Mouse (Mus musculus) intestine, embryonic 15.5 days (tissue): ENCODE results near the gene Klf2. TPM values are rescaled to one million over a fixed set of nuclear protein-coding genes. Genes with fewer than 3 reads are reported as not detected.

Experiments used
- ATAC-seq: fragments of 200-750 bp; cut with Nextera tagmentation; 2 replicates; pipeline ENCODE4 v1.8.0; 2017; ENCODE audit warnings: moderate TSS enrichment, moderate library complexity
- H3K27ac ChIP-seq: fragments of 300-500 bp; sonication (generic); 2 replicates; pipeline ENCODE4 v1.5.1; 2015; ENCODE audit warnings: mild to moderate bottlenecking, inconsistent platforms
- H3K27me3 ChIP-seq: fragments of 300-500 bp; sonication (generic); replicated peaks from 2 replicates; pipeline ENCODE4 v1.6.1; 2015; ENCODE audit warnings: inconsistent platforms
- H3K36me3 ChIP-seq: fragments of 300-500 bp; sonication (generic); 2 replicates; pipeline ENCODE4 v1.6.1; 2015; ENCODE audit warnings: inconsistent platforms
- H3K4me1 ChIP-seq: fragments of 300-500 bp; sonication (generic); replicated peaks from 2 replicates; pipeline ENCODE4 v1.6.1; 2015; ENCODE audit warnings: inconsistent platforms
- H3K4me2 ChIP-seq: fragments of 300-500 bp; sonication (generic); replicated peaks from 2 replicates; pipeline ENCODE4 v1.6.1; 2015; ENCODE audit warnings: mild to moderate bottlenecking, inconsistent platforms
- H3K4me3 ChIP-seq: fragments of 300-500 bp; sonication (generic); replicated peaks from 2 replicates; pipeline ENCODE4 v1.5.1; 2015; ENCODE audit warnings: inconsistent platforms
- H3K9ac ChIP-seq: fragments of 300-500 bp; sonication (generic); 2 replicates; pipeline ENCODE4 v1.6.1; 2015; ENCODE audit warnings: inconsistent platforms
- H3K9me3 ChIP-seq: fragments of 300-500 bp; sonication (generic); 2 replicates; pipeline ENCODE4 v1.6.1; 2016; ENCODE audit warnings: inconsistent platforms
- WGBS: fragments of 180-500 bp; shearing (Covaris S2); methylation state at CpG from one replicate; pipeline ENCODE4 v1.1.7; 2015; 5-methylcytosine and 5-hydroxymethylcytosine counted together
- polyA plus RNA-seq: library from polyadenylated mRNA; unstranded; fragments of >200 nt; fragmentation: Nextera tagmentation; extraction: Ambion mirVana; gene quantifications from 2 replicates; pipeline ENCODE4 v1.2.1, GENCODE M21; 2015

The Klf2 gene
- polyA plus RNA-seq, 1 experiment from 2014 or later, result 6.6 TPM

GRCm38 (mm10) chr8:72310849-72311506 lies 7.9 kb upstream of the Klf2 start:
- no peak overlapping the region for H3K27ac ChIP-seq
- no peaks in the 10 kb centered on the region for H3K27me3 ChIP-seq
- H3K4me2 ChIP-seq, result no peak overlapping the region
- no peak overlapping the region for H3K9ac ChIP-seq
- 52% methylated on average over 8 of the region's 8 CpGs for WGBS
- H3K4me3 ChIP-seq, result no peak overlapping the region
- peak; percentile 80 for ATAC-seq
- H3K4me1 ChIP-seq, result no peaks in the 10 kb centered on the region; the same call in 1 of the 2 replicates
- no peaks in the 10 kb centered on the region for H3K9me3 ChIP-seq
- no peaks in the 10 kb centered on the region for H3K36me3 ChIP-seq

- no peaks in the 10 kb centered on the region for H3K9me3 ChIP-seq
- 69% methylated on average over 3 of the region's 3 CpGs for WGBS
- no peak overlapping the region for H3K4me2 ChIP-seq
- H3K27me3 ChIP-seq, result no peaks in the 10 kb centered on the region
- H3K9ac ChIP-seq, result no peak overlapping the region
- ATAC-seq, result no peak
- H3K36me3 ChIP-seq, result no peaks in the 10 kb centered on the region
- H3K4me1 ChIP-seq, result no peaks in the 10 kb centered on the region; the same call in 1 of the 2 replicates
- H3K27ac ChIP-seq, result no peak overlapping the region
- no peak overlapping the region for H3K4me3 ChIP-seq
These were observed 5.8 kb upstream of the Klf2 start for GRCm38 (mm10) chr8:72312926-72313518.

- Histone ChIP-seq H3K4me2 (no peak overlapping the region), H3K4me1 (peaks cover 16% of the 10 kb centered on the region), H3K36me3 (no peaks in the 10 kb centered on the region), H3K9ac (no peak overlapping the region), H3K9me3 (no peaks in the 10 kb centered on the region), H3K4me3 (no peak overlapping the region), H3K27me3 (peaks cover 22% of the 10 kb centered on the region), H3K27ac (no peak overlapping the region)
- WGBS, result 59% methylated on average over 10 of the region's 10 CpGs
- ATAC-seq, result no peak
These were observed 2.7 kb upstream of the Klf2 start for GRCm38 (mm10) chr8:72316053-72316695.

GRCm38 (mm10) chr8:72317741-72318301 lies 1.0 kb upstream of the Klf2 start:
- WGBS, result 37% methylated on average over 5 of the region's 5 CpGs
- Histone ChIP-seq H3K27me3 (peaks cover 24% of the 10 kb centered on the region), H3K27ac (no peak overlapping the region), H3K9ac (no peak overlapping the region), H3K36me3 (no peaks in the 10 kb centered on the region), H3K9me3 (no peaks in the 10 kb centered on the region), H3K4me1 (peaks cover 16% of the 10 kb centered on the region), H3K4me2 (no peak overlapping the region), H3K4me3 (no peak overlapping the region)
- no peak for ATAC-seq

- peaks cover 24% of the 10 kb centered on the region for H3K27me3 ChIP-seq
- no peaks in the 10 kb centered on the region for H3K9me3 ChIP-seq
- peaks cover 16% of the 10 kb centered on the region for H3K4me1 ChIP-seq
- H3K4me3 ChIP-seq, result peak overlapping the region; percentile 62
- under 1% methylated on average over 45 of the region's 48 CpGs for WGBS
- no peaks in the 10 kb centered on the region for H3K36me3 ChIP-seq
- peak overlapping the region; percentile 100 for H3K4me2 ChIP-seq
- peak overlapping the region; percentile 64 for H3K27ac ChIP-seq
- ATAC-seq, result peak; percentile 35
- peak overlapping the region; percentile 62 for H3K9ac ChIP-seq
These were observed 564 bp downstream of the Klf2 start for GRCm38 (mm10) chr8:72319397-72319796.

GRCm38 (mm10) chr8:72319921-72320802 lies 1.3 kb downstream of the Klf2 start:
- Histone ChIP-seq H3K27me3 (peaks cover 24% of the 10 kb centered on the region), H3K9me3 (no peaks in the 10 kb centered on the region), H3K27ac (no peak overlapping the region), H3K4me1 (peaks cover 16% of the 10 kb centered on the region), H3K9ac (peak overlapping the region; percentile 62), H3K4me3 (peak overlapping the region; percentile 62), H3K36me3 (no peaks in the 10 kb centered on the region), H3K4me2 (peak overlapping the region; percentile 100)
- no peak for ATAC-seq
- 6% methylated on average over 55 of the region's 55 CpGs for WGBS

- peak overlapping the region; percentile 100 for H3K4me2 ChIP-seq
- H3K27ac ChIP-seq, result no peak overlapping the region
- no peaks in the 10 kb centered on the region for H3K9me3 ChIP-seq
- peaks cover 24% of the 10 kb centered on the region for H3K27me3 ChIP-seq
- H3K36me3 ChIP-seq, result no peaks in the 10 kb centered on the region
- 51% methylated on average over 25 of the region's 25 CpGs for WGBS
- no peak for ATAC-seq
- peak overlapping the region; percentile 62 for H3K4me3 ChIP-seq
- H3K4me1 ChIP-seq, result peaks cover 16% of the 10 kb centered on the region
- no peak overlapping the region for H3K9ac ChIP-seq
These were observed 2.2 kb downstream of the Klf2 start for GRCm38 (mm10) chr8:72320803-72321583.

GRCm38 (mm10) chr8:72321635-72322441 lies 3.0 kb downstream of the Klf2 start:
- H3K27ac ChIP-seq, result no peak overlapping the region
- WGBS, result 82% methylated on average over 20 of the region's 20 CpGs
- no peak overlapping the region for H3K4me3 ChIP-seq
- peaks cover 16% of the 10 kb centered on the region for H3K4me1 ChIP-seq
- no peaks in the 10 kb centered on the region for H3K36me3 ChIP-seq
- H3K27me3 ChIP-seq, result peaks cover 24% of the 10 kb centered on the region
- H3K9me3 ChIP-seq, result no peaks in the 10 kb centered on the region
- no peak overlapping the region for H3K9ac ChIP-seq
- no peak for ATAC-seq
- no peak overlapping the region for H3K4me2 ChIP-seq

- WGBS, result 66% methylated on average over 7 of the region's 7 CpGs
- H3K4me1 ChIP-seq, result peaks cover 16% of the 10 kb centered on the region
- no peaks in the 10 kb centered on the region for H3K36me3 ChIP-seq
- peaks cover 24% of the 10 kb centered on the region for H3K27me3 ChIP-seq
- H3K9me3 ChIP-seq, result no peaks in the 10 kb centered on the region
- H3K27ac ChIP-seq, result no peak overlapping the region
- no peak overlapping the region for H3K9ac ChIP-seq
- no peak for ATAC-seq
- no peak overlapping the region for H3K4me2 ChIP-seq
- H3K4me3 ChIP-seq, result no peak overlapping the region
These were observed 3.6 kb downstream of the Klf2 start for GRCm38 (mm10) chr8:72322471-72322889.

GRCm38 (mm10) chr8:72323131-72323725 lies 4.4 kb downstream of the Klf2 start:
- no peak for ATAC-seq
- H3K9me3 ChIP-seq, result no peaks in the 10 kb centered on the region
- peaks cover 24% of the 10 kb centered on the region for H3K27me3 ChIP-seq
- no peaks in the 10 kb centered on the region for H3K36me3 ChIP-seq
- no peak overlapping the region for H3K4me2 ChIP-seq
- H3K27ac ChIP-seq, result no peak overlapping the region
- no peak overlapping the region for H3K4me3 ChIP-seq
- peaks cover 16% of the 10 kb centered on the region for H3K4me1 ChIP-seq
- WGBS, result 62% methylated on average over 6 of the region's 6 CpGs
- no peak overlapping the region for H3K9ac ChIP-seq
